Mouse (Mus musculus) liver, embryonic 15.5 days (tissue): Measurements from ENCODE around the gene Igf1r. TPM values are rescaled to one million over a fixed set of nuclear protein-coding genes. Genes with fewer than 3 reads are reported as not detected.

Source experiments
- ATAC-seq: fragments of 200-750 bp; cut with Nextera tagmentation; 2 replicates; pipeline ENCODE4 v1.8.0; 2017; ENCODE audit warnings: moderate number of reproducible peaks, mild to moderate bottlenecking, moderate library complexity; ENCODE audit not compliant: insufficient read depth
- H3K27ac ChIP-seq: fragments of 300-500 bp; sonication (generic); replicated peaks from 2 replicates; pipeline ENCODE4 v1.5.1; 2015; ENCODE audit warnings: mild to moderate bottlenecking, inconsistent platforms
- H3K27me3 ChIP-seq: fragments of 300-500 bp; sonication (generic); 2 replicates; pipeline ENCODE4 v1.6.1; 2015; ENCODE audit warnings: mild to moderate bottlenecking, inconsistent platforms
- H3K36me3 ChIP-seq: fragments of 300-500 bp; sonication (generic); replicated peaks from 2 replicates; pipeline ENCODE4 v1.6.1; 2015; ENCODE audit warnings: moderate library complexity, mild to moderate bottlenecking, inconsistent platforms
- H3K4me1 ChIP-seq: fragments of 300-500 bp; sonication (generic); replicated peaks from 2 replicates; pipeline ENCODE4 v1.6.1; 2015; ENCODE audit warnings: inconsistent platforms
- H3K4me2 ChIP-seq: fragments of 300-500 bp; sonication (generic); 2 replicates; pipeline ENCODE4 v1.6.1; 2015; ENCODE audit warnings: moderate library complexity, mild to moderate bottlenecking, inconsistent platforms
- H3K4me3 ChIP-seq: fragments of 300-500 bp; sonication (generic); replicated peaks from 2 replicates; pipeline ENCODE4 v1.5.1; 2015; ENCODE audit warnings: mild to moderate bottlenecking, inconsistent platforms
- H3K9ac ChIP-seq: fragments of 300-500 bp; sonication (generic); 2 replicates; pipeline ENCODE4 v1.6.1; 2015; ENCODE audit warnings: moderate library complexity, mild to moderate bottlenecking, inconsistent platforms
- H3K9me3 ChIP-seq: fragments of 300-500 bp; sonication (generic); replicated peaks from 2 replicates; pipeline ENCODE4 v1.6.1; 2016; ENCODE audit warnings: inconsistent platforms
- WGBS: fragments of 180-500 bp; shearing (Covaris S2); methylation state at CpG from one replicate; pipeline ENCODE4 v1.1.7; 2015; ENCODE audit warnings: mixed read lengths; ENCODE audit not compliant: insufficient replicate concordance; 5-methylcytosine and 5-hydroxymethylcytosine counted together
- polyA plus RNA-seq: library from polyadenylated mRNA; unstranded; fragments of >200 nt; fragmentation: Nextera tagmentation; extraction: Ambion mirVana; gene quantifications from 2 replicates; pipeline ENCODE4 v1.2.1, GENCODE M21; 2015

Gene Igf1r
- polyA plus RNA-seq, 1 experiment from 2014 or later: 2.6 TPM

GRCm38 (mm10) chr7:68009635-68010034 is 57.0 kb downstream of the Igf1r start:
- H3K4me3 ChIP-seq: no peak overlapping the region
- no peak overlapping the region for H3K9ac ChIP-seq
- 0 out of 2 replicates have a peak overlapping the region, but pooled peaks have one; percentile 2 for H3K4me2 ChIP-seq
- H3K4me1 ChIP-seq: peaks cover 56% of the 10 kb centered on the region
- WGBS: 35% methylated on average over 8 of the region's 8 CpGs
- peak overlapping the region; percentile 88 for H3K27ac ChIP-seq
- peaks cover 12% of the 10 kb centered on the region; the same call in 1 of the 2 replicates for H3K36me3 ChIP-seq
- 0 out of 2 replicates have a peak, but pooled peaks cover 3% of the 10 kb centered on the region for H3K27me3 ChIP-seq
- peak; percentile 8; the same call in 1 of the 2 replicates for ATAC-seq
- no peaks in the 10 kb centered on the region for H3K9me3 ChIP-seq

GRCm38 (mm10) chr7:68010168-68010567 is 57.5 kb downstream of the Igf1r start:
- Histone ChIP-seq H3K9ac (no peak overlapping the region; the same call in 1 of the 2 replicates), H3K9me3 (no peaks in the 10 kb centered on the region), H3K4me2 (0 out of 2 replicates have a peak overlapping the region, but pooled peaks have one; percentile 2), H3K36me3 (peaks cover 12% of the 10 kb centered on the region; the same call in 1 of the 2 replicates), H3K27me3 (0 out of 2 replicates have a peak, but pooled peaks cover 3% of the 10 kb centered on the region), H3K4me3 (no peak overlapping the region), H3K27ac (peak overlapping the region; percentile 88), H3K4me1 (peaks cover 56% of the 10 kb centered on the region)
- ATAC-seq: no peak
- 76% methylated on average over 7 of the region's 7 CpGs for WGBS

GRCm38 (mm10) chr7:68010802-68011201 is 58.2 kb downstream of the Igf1r start:
- Histone ChIP-seq H3K27ac (peak overlapping the region; percentile 88), H3K36me3 (peaks cover 14% of the 10 kb centered on the region; the same call in 1 of the 2 replicates), H3K4me3 (no peak overlapping the region), H3K27me3 (0 out of 2 replicates have a peak, but pooled peaks cover 3% of the 10 kb centered on the region), H3K4me2 (peak overlapping the region; percentile 52), H3K4me1 (peaks cover 59% of the 10 kb centered on the region), H3K9me3 (peaks cover under 1% of the 10 kb centered on the region; the same call in 1 of the 2 replicates), H3K9ac (no peak overlapping the region)
- WGBS: 25% methylated on average over 3 of the region's 3 CpGs
- peak; percentile 81 for ATAC-seq

GRCm38 (mm10) chr7:68011385-68012122 is 58.9 kb downstream of the Igf1r start:
- 51% methylated on average over 13 of the region's 13 CpGs for WGBS
- Histone ChIP-seq H3K9me3 (peaks cover 4% of the 10 kb centered on the region; the same call in 1 of the 2 replicates), H3K4me1 (peaks cover 63% of the 10 kb centered on the region), H3K36me3 (peaks cover 19% of the 10 kb centered on the region; the same call in 1 of the 2 replicates), H3K4me3 (0 out of 2 replicates have a peak overlapping the region, but pooled peaks have one; percentile 9), H3K4me2 (peak overlapping the region; percentile 52), H3K9ac (no peak overlapping the region), H3K27ac (peak overlapping the region; percentile 88), H3K27me3 (0 out of 2 replicates have a peak, but pooled peaks cover 3% of the 10 kb centered on the region)
- peak; percentile 90 for ATAC-seq

- ATAC-seq: no peak
- peaks cover 4% of the 10 kb centered on the region; the same call in 1 of the 2 replicates for H3K9me3 ChIP-seq
- H3K9ac ChIP-seq: no peak overlapping the region
- H3K27ac ChIP-seq: peak overlapping the region; percentile 88
- peaks cover 67% of the 10 kb centered on the region for H3K4me1 ChIP-seq
- no peak overlapping the region for H3K4me3 ChIP-seq
- 0 out of 2 replicates have a peak, but pooled peaks cover 3% of the 10 kb centered on the region for H3K27me3 ChIP-seq
- peaks cover 19% of the 10 kb centered on the region; the same call in 1 of the 2 replicates for H3K36me3 ChIP-seq
- peak overlapping the region; percentile 52 for H3K4me2 ChIP-seq
- 37% methylated on average over 6 of the region's 6 CpGs for WGBS
Measured at GRCm38 (mm10) chr7:68012123-68012474, 59.5 kb downstream of the Igf1r start.

- ATAC-seq: no peak
- peaks cover 62% of the 10 kb centered on the region for H3K4me1 ChIP-seq
- 0 out of 2 replicates have a peak, but pooled peaks cover 8% of the 10 kb centered on the region for H3K36me3 ChIP-seq
- no peak overlapping the region for H3K4me3 ChIP-seq
- H3K27me3 ChIP-seq: 0 out of 2 replicates have a peak, but pooled peaks cover 3% of the 10 kb centered on the region
- no peak overlapping the region for H3K27ac ChIP-seq
- peaks cover 4% of the 10 kb centered on the region; the same call in 1 of the 2 replicates for H3K9me3 ChIP-seq
- no peak overlapping the region for H3K4me2 ChIP-seq
- 70% methylated on average over 3 of the region's 3 CpGs for WGBS
- H3K9ac ChIP-seq: no peak overlapping the region
Measured at GRCm38 (mm10) chr7:68014495-68014894, 61.9 kb downstream of the Igf1r start.

GRCm38 (mm10) chr7:68015404-68015803 is 62.8 kb downstream of the Igf1r start:
- WGBS: 87% methylated on average over 3 of the region's 3 CpGs
- no peak overlapping the region for H3K9ac ChIP-seq
- ATAC-seq: no peak
- H3K4me1 ChIP-seq: peaks cover 53% of the 10 kb centered on the region
- no peak overlapping the region for H3K4me2 ChIP-seq
- no peak overlapping the region for H3K4me3 ChIP-seq
- H3K36me3 ChIP-seq: 0 out of 2 replicates have a peak, but pooled peaks cover 8% of the 10 kb centered on the region
- H3K27me3 ChIP-seq: 0 out of 2 replicates have a peak, but pooled peaks cover 3% of the 10 kb centered on the region
- no peak overlapping the region for H3K27ac ChIP-seq
- H3K9me3 ChIP-seq: peaks cover 4% of the 10 kb centered on the region; the same call in 1 of the 2 replicates

- Histone ChIP-seq H3K27ac (no peak overlapping the region), H3K4me1 (peaks cover 38% of the 10 kb centered on the region), H3K9ac (no peak overlapping the region), H3K4me2 (no peak overlapping the region), H3K4me3 (no peak overlapping the region), H3K36me3 (0 out of 2 replicates have a peak, but pooled peaks cover 8% of the 10 kb centered on the region), H3K9me3 (peaks cover 4% of the 10 kb centered on the region; the same call in 1 of the 2 replicates), H3K27me3 (0 out of 2 replicates have a peak, but pooled peaks cover 3% of the 10 kb centered on the region)
- ATAC-seq: peak; percentile 40; the same call in 1 of the 2 replicates
- 15% methylated on average over 4 of the region's 4 CpGs for WGBS
Measured at GRCm38 (mm10) chr7:68018038-68018437, 65.4 kb downstream of the Igf1r start.

- H3K27me3 ChIP-seq: no peaks in the 10 kb centered on the region
- H3K9ac ChIP-seq: no peak overlapping the region
- H3K4me1 ChIP-seq: peaks cover 34% of the 10 kb centered on the region
- no peak overlapping the region for H3K27ac ChIP-seq
- no peak overlapping the region for H3K4me3 ChIP-seq
- ATAC-seq: no peak
- 0 out of 2 replicates have a peak, but pooled peaks cover 8% of the 10 kb centered on the region for H3K36me3 ChIP-seq
- H3K4me2 ChIP-seq: no peak overlapping the region
- H3K9me3 ChIP-seq: peaks cover 4% of the 10 kb centered on the region; the same call in 1 of the 2 replicates
- WGBS: 71% methylated on average over 2 of the region's 2 CpGs
Measured at GRCm38 (mm10) chr7:68020556-68020955, 67.9 kb downstream of the Igf1r start.

GRCm38 (mm10) chr7:68021741-68022140 is 69.1 kb downstream of the Igf1r start:
- H3K4me3 ChIP-seq: no peak overlapping the region
- no peak overlapping the region for H3K9ac ChIP-seq
- no peak overlapping the region for H3K27ac ChIP-seq
- H3K36me3 ChIP-seq: no peaks in the 10 kb centered on the region
- no peaks in the 10 kb centered on the region for H3K27me3 ChIP-seq
- no peak for ATAC-seq
- no peak overlapping the region for H3K4me2 ChIP-seq
- WGBS: 65% methylated on average over 2 of the region's 2 CpGs
- H3K4me1 ChIP-seq: peaks cover 25% of the 10 kb centered on the region
- no peaks in the 10 kb centered on the region for H3K9me3 ChIP-seq

- Histone ChIP-seq H3K9ac (no peak overlapping the region), H3K4me2 (no peak overlapping the region), H3K27me3 (no peaks in the 10 kb centered on the region), H3K36me3 (no peaks in the 10 kb centered on the region), H3K4me1 (peaks cover 27% of the 10 kb centered on the region), H3K4me3 (no peak overlapping the region), H3K27ac (no peak overlapping the region), H3K9me3 (no peaks in the 10 kb centered on the region)
- ATAC-seq: no peak
- 71% methylated on average over 6 of the region's 6 CpGs for WGBS
Measured at GRCm38 (mm10) chr7:68022188-68022587, 69.6 kb downstream of the Igf1r start.
